Mouse (Mus musculus) megakaryocyte, embryonic 14.5 days (primary cell): ENCODE data around the gene Rhou.
"Not testable (repeated sequence)": the region's sequence is repeated elsewhere in the genome, so short reads cannot be mapped to it uniquely, and the experiment has no call there.

Experiments used
- FLI1 ChIP-seq: IDR thresholded peaks from 2 replicates; pipeline ENCODE4 v1.6.1; 2012; ENCODE audit warnings: low read length, inconsistent platforms, mixed read lengths
- GATA1 ChIP-seq: IDR thresholded peaks from 3 replicates; pipeline ENCODE4 v1.6.1; 2012; ENCODE audit warnings: mixed read lengths, low read length, inconsistent platforms, borderline replicate concordance

GRCm38 (mm10) chr8:123612652-123613051 lies 41.1 kb upstream of the Rhou start:
- not testable (repeated sequence) for TF ChIP-seq GATA1, FLI1
